Mouse (Mus musculus) midbrain, embryonic 11.5 days (tissue): ENCODE measurements around the gene Slc9a5. TPM values are rescaled to one million over a fixed set of nuclear protein-coding genes. Genes with fewer than 3 reads are reported as not detected.
A peak's percentile ranks its signal among the peaks of the same experiment; 100 is the strongest.

Experiments
- ATAC-seq: fragments of 200-750 bp; cut with Nextera tagmentation; 2 replicates; pipeline ENCODE4 v1.8.0; 2017; ENCODE audit warnings: moderate TSS enrichment, moderate library complexity; ENCODE audit not compliant: low FRiP score
- DNase-seq: peaks from one replicate; pipeline ENCODE4 v3.0.0; 2015; ENCODE audit warnings: low spot score; ENCODE audit errors: missing footprints
- H3K27ac ChIP-seq: fragments of 300-500 bp; sonication (generic); 2 replicates; pipeline ENCODE4 v1.5.1; 2014; ENCODE audit warnings: low read depth, low read length
- H3K27me3 ChIP-seq: fragments of 300-500 bp; sonication (generic); 2 replicates; pipeline ENCODE4 v1.6.1; 2014; ENCODE audit warnings: mild to moderate bottlenecking, low read length, moderate library complexity, mixed read lengths; ENCODE audit not compliant: control insufficient read depth, insufficient read depth
- H3K36me3 ChIP-seq: fragments of 300-500 bp; sonication (generic); 2 replicates; pipeline ENCODE4 v1.6.1; 2014; ENCODE audit warnings: mild to moderate bottlenecking, low read length, moderate library complexity, mixed read lengths; ENCODE audit not compliant: control insufficient read depth, insufficient read depth
- H3K4me1 ChIP-seq: fragments of 300-500 bp; sonication (generic); 2 replicates; pipeline ENCODE4 v1.6.1; 2014; ENCODE audit warnings: low read length; ENCODE audit not compliant: control insufficient read depth, insufficient read depth
- H3K4me2 ChIP-seq: fragments of 300-500 bp; sonication (generic); 2 replicates; pipeline ENCODE4 v1.6.1; 2014; ENCODE audit warnings: mild to moderate bottlenecking, moderate library complexity
- H3K4me3 ChIP-seq: fragments of 300-500 bp; sonication (generic); 2 replicates; pipeline ENCODE4 v1.5.1; 2014; ENCODE audit warnings: low read depth, low read length
- H3K9ac ChIP-seq: fragments of 300-500 bp; sonication (generic); 2 replicates; pipeline ENCODE4 v1.6.1; 2014; ENCODE audit warnings: low read length
- H3K9me3 ChIP-seq: fragments of 300-500 bp; sonication (generic); 2 replicates; pipeline ENCODE4 v1.6.1; 2016; ENCODE audit warnings: low read length; ENCODE audit not compliant: control insufficient read depth
- WGBS: fragments of 180-500 bp; shearing (Covaris S2); extraction: QIAGEN DNeasy Blood & Tissue Kit; methylation state at CpG from one replicate; pipeline ENCODE4 v1.1.7; 2014; 5-methylcytosine and 5-hydroxymethylcytosine counted together
- polyA plus RNA-seq: library from polyadenylated mRNA; unstranded; fragments of >200 nt; fragmentation: Nextera tagmentation; extraction: Ambion mirVana; gene quantifications from 2 replicates; pipeline ENCODE4 v1.2.1, GENCODE M21; 2014

Gene Slc9a5
- polyA plus RNA-seq, 1 experiment from 2014 or later = 3.2 TPM

DNA sequence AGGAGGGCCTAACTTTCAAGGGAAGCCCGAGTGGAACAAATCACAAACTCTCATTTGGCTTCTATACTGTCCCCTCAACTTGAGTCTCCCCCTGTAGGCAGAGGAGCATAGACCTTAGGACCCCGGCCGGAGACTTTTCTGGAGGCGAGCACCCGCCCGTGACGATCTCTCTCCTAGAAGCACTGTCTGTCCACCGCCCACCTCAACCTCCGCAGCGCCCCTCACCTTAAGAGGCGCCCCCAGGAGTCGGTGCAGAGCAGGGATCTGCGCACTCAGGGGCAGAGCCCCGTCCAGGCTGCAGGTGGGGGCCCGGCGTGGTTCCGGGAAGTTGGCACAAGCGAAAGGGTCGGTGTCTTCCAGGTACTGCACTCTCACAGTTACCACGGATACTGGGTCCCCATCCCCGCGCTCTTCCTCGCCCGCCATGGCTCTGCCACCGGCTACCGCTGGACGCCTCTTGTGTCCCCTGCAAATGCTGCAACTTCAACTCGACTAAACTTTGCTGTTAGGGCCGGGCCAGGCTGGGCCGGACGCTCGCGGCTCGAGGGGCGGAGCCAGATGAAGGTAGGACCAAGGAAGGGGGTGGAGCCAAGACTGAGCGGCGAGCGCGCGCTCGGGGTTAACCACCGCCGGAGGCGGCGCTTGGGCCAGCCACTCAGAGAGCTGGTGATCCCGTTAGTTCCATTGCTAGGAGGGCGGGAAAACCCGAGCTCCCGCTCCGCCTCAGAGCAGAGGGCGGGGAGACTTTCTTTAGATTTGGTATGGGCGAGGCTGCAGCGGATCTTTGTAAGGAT lies 1.0 kb upstream of the Slc9a5 start, which contains the start of gene Fhod1:
Gene Fhod1 (minus strand): TSS at position 526 of the 794 bp plus-strand sequence.
- DNase-seq = peak; percentile 98
- Histone ChIP-seq H3K36me3 (no peaks in the 10 kb centered on the region), H3K4me2 (peak within 1 kb of the TSS; percentile 99), H3K4me1 (peaks cover 19% of the 10 kb centered on the region), H3K27ac (peak within 1 kb of the TSS; percentile 47), H3K9me3 (no peaks in the 10 kb centered on the region), H3K9ac (peak within 1 kb of the TSS; percentile 78), H3K27me3 (no peaks in the 10 kb centered on the region; the same call in 1 of the 2 replicates), H3K4me3 (peak within 1 kb of the TSS; percentile 62)
- WGBS = under 1% methylated on average over 53 of the region's 53 CpGs
- ATAC-seq = peak; percentile 90

DNA sequence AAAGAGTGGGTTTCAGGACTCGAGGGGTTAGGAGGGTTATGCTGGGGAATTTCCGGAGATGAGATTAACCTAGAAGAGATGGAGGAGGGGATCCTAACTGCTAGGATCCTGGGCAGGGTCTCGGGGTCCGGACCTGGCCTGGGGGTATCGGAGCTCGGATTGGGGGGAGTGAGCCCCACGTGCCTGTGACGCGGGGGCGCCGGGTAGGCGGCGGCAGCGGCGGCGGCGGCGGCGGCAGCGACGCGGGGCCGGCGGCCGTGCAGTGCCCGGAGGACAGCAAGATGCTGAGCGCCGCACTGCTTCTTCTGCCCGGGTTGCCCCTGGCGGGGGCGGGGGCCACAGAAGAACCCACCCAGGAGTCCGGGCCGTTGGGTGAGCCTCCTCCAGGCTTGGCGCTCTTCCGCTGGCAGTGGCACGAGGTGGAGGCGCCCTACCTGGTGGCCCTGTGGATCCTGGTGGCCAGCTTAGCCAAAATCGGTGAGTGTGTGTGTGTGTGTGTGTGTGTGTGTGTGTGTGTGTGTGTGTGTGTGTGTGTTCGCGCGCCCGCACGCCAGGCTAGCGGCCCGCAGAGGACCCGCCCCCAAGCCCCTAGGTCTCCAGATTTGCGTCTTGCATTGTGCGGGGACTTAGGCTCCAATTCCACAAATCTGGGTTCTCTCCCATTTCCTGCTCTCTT lies 591 bp downstream of the Slc9a5 start:
- Histone ChIP-seq H3K27me3 (no peaks in the 10 kb centered on the region; the same call in 1 of the 2 replicates), H3K9ac (peak overlapping the region; percentile 78), H3K4me2 (peak overlapping the region; percentile 99), H3K36me3 (0 out of 2 replicates have a peak, but pooled peaks cover 2% of the 10 kb centered on the region), H3K4me1 (peaks cover 19% of the 10 kb centered on the region), H3K27ac (peak overlapping the region; percentile 47; the same call in 1 of the 2 replicates), H3K4me3 (peak overlapping the region; percentile 62), H3K9me3 (no peaks in the 10 kb centered on the region)
- peak; percentile 94 for DNase-seq
- ATAC-seq = peak; percentile 33
- 0% methylated on average over 36 of the region's 48 CpGs for WGBS

DNA sequence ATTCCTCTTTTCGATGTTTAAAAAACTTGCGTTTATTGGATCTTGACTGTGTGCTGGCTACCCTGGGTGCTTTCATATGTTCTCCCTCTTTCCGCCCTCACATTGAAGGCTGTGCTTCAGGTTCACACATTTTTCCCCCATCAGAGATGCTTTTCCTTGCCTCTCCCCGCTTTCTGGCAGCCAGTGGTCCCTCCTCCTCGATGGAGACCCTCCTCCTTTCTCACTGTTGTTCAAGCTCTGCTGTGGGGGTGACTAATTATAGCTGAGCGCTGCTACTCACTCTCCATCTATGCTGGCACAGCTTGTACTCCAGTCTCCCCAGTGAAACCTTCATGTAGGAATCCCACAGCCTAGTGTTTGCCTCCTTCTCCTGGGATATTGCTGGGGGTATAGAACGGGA lies 1.5 kb downstream of the Slc9a5 start:
- H3K36me3 ChIP-seq = 0 out of 2 replicates have a peak, but pooled peaks cover 2% of the 10 kb centered on the region
- DNase-seq (no peak), ATAC-seq (no peak)
- no peak overlapping the region for H3K27ac ChIP-seq
- peaks cover 19% of the 10 kb centered on the region for H3K4me1 ChIP-seq
- H3K4me2 ChIP-seq = peak overlapping the region; percentile 99; the same call in 1 of the 2 replicates
- H3K27me3 ChIP-seq = no peaks in the 10 kb centered on the region; the same call in 1 of the 2 replicates
- 47% methylated on average over 7 of the region's 7 CpGs for whole genome bisulfite sequencing
- H3K4me3 ChIP-seq = no peak overlapping the region
- H3K9me3 ChIP-seq = no peaks in the 10 kb centered on the region
- no peak overlapping the region for H3K9ac ChIP-seq

DNA sequence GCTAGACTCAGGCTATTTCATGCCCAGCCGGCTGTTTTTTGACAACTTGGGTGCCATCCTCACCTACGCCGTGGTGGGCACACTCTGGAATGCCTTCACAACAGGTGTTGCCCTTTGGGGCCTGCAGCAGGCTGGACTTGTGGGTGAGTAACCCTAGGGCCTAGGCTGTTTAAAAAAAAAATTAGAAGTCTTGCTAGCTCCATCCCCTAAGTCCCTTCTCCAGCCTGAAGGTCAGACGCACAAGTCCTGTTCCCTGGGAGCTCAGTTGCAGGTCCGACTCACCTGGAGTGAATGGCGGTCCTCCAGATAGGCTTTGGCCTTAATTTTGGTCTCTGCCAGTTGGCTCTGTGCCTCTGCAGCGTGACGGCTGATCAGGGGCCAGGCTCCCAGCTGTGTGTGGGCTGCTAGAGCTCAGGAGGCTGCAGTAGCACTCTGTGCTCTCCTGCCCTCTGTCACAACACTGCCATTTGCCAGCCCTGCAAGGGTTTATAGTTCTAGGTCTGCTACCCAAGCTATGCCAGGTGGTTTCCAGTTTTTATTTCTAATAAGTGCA lies 5.0 kb downstream of the Slc9a5 start:
- WGBS = 82% methylated on average over 8 of the region's 8 CpGs
- Histone ChIP-seq H3K36me3 (0 out of 2 replicates have a peak, but pooled peaks cover 2% of the 10 kb centered on the region), H3K27ac (no peak overlapping the region), H3K4me2 (no peak overlapping the region), H3K4me1 (peaks cover 2% of the 10 kb centered on the region; the same call in 1 of the 2 replicates), H3K4me3 (no peak overlapping the region), H3K9me3 (no peaks in the 10 kb centered on the region), H3K9ac (no peak overlapping the region), H3K27me3 (no peaks in the 10 kb centered on the region)
- ATAC-seq (no peak), DNase-seq (no peak)

DNA sequence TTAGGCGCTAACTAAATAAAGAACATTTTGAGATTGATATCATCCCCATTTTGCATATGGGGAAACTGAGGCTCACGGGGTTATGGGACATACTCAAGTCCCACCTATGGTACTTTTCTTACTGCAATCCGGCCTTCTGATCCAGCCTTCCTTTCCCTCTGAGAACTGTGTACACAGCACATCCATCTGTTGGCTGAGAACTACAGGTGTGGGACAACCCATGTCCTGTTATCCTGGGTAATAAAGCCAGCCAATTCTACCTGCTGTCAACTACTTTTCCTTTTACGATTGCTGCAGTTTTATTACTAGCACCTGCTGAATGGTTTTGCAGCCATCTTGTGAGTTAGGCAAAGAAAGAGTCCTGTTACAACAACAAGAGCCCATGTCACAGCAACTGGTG lies 5.9 kb downstream of the Slc9a5 start:
- no peaks in the 10 kb centered on the region for H3K9me3 ChIP-seq
- no peak overlapping the region for H3K27ac ChIP-seq
- no peak for ATAC-seq
- H3K4me1 ChIP-seq = peaks cover 2% of the 10 kb centered on the region; the same call in 1 of the 2 replicates
- no peak overlapping the region for H3K4me2 ChIP-seq
- no peak overlapping the region for H3K4me3 ChIP-seq
- H3K27me3 ChIP-seq = no peaks in the 10 kb centered on the region
- DNase-seq = no peak
- H3K36me3 ChIP-seq = 0 out of 2 replicates have a peak, but pooled peaks cover 2% of the 10 kb centered on the region
- no peak overlapping the region for H3K9ac ChIP-seq
- WGBS = 88% methylated on average over 4 of the region's 4 CpGs

DNA sequence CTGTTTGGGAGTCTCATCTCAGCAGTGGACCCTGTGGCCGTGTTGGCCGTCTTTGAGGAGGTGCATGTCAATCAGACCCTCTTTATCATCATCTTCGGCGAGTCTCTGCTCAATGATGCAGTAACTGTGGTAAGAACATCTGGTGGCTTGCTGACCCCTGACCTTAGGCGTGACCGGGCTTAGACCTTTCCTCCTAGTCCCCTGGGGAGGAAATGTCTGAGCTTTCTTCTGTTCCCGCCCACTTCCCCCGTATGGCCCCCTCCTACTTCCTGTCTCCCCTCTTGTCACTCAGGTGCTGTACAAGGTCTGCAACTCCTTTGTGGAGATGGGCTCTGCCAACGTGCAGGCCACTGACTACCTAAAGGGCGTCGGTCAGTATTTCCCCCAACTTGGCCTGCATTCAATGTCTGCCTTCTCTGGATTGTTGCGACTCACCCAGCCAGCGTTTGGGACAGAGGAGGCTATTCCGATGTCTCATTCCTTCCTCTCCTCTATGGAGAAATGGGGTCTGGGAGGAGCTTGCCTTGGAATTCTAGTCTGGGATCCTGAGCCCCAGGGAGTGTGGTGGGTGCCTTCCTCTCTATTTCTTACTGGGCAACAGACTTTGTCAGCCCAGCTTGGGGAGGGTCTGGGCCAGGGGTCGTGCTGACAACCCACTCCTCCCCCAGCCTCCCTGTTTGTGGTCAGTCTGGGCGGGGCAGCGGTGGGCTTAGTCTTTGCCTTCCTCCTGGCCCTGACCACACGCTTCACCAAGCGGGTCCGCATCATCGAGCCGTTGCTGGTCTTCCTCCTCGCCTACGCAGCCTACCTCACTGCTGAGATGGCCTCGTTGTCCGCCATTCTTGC lies 6.8 kb downstream of the Slc9a5 start:
- 59% methylated on average over 26 of the region's 26 CpGs for WGBS
- H3K9me3 ChIP-seq = no peaks in the 10 kb centered on the region
- no peak for ATAC-seq
- H3K4me3 ChIP-seq = no peak overlapping the region
- no peaks in the 10 kb centered on the region for H3K27me3 ChIP-seq
- 0 out of 2 replicates have a peak, but pooled peaks cover 2% of the 10 kb centered on the region for H3K36me3 ChIP-seq
- no peak overlapping the region for H3K4me2 ChIP-seq
- no peak overlapping the region for H3K27ac ChIP-seq
- DNase-seq = no peak
- no peaks in the 10 kb centered on the region for H3K4me1 ChIP-seq
- no peak overlapping the region for H3K9ac ChIP-seq

DNA sequence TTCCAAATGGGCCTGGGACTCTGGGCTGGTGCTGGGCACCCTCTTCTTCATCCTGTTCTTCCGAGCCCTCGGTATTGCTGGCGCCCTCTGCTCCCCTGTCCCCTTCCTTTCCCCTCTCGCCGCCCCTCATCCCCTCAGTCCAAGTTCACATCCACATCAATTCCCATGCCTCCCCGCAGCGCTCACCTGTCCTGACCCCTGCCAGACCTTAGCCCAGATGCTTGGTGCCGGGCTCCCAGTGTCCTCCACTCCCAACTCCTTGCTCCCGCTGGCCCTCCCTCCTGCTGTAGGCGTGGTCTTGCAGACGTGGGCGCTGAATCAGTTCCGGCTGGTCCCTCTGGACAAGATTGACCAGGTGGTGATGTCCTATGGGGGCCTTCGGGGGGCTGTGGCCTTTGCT lies 8.0 kb downstream of the Slc9a5 start:
- WGBS = 83% methylated on average over 14 of the region's 14 CpGs
- H3K9ac ChIP-seq = no peak overlapping the region

DNA sequence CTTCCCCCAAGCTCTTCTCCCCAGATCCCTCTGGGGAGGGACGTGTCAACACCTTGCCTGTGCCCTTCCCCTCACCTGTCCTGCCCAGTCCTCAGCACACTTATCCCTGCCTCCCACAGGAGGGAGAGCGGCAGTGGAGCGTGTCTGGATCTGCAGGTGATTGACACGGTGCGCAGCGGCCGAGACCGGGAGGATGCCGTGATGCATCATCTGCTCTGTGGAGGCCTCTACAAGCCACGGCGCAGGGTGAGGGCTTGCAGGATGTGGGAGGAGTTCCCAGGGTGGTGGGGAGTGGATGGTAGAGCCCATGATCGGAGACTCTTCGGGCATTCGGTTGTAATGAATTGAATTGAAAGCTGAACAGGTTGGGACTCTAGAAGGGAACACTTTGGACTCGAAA lies 10.6 kb downstream of the Slc9a5 start:
- DNase-seq (no peak), ATAC-seq (no peak)
- H3K36me3 ChIP-seq = no peaks in the 10 kb centered on the region; the same call in 1 of the 2 replicates
- no peaks in the 10 kb centered on the region for H3K27me3 ChIP-seq
- H3K4me2 ChIP-seq = no peak overlapping the region
- no peaks in the 10 kb centered on the region for H3K4me1 ChIP-seq
- H3K27ac ChIP-seq = no peak overlapping the region
- WGBS = 77% methylated on average over 15 of the region's 15 CpGs
- H3K9ac ChIP-seq = no peak overlapping the region; the same call in 1 of the 2 replicates
- H3K4me3 ChIP-seq = no peak overlapping the region
- no peaks in the 10 kb centered on the region for H3K9me3 ChIP-seq

More for the DNA sequence above, 8.0 kb downstream of the Slc9a5 start:
- ATAC-seq = no peak
- no peak for DNase-seq
- Histone ChIP-seq H3K4me1 (no peaks in the 10 kb centered on the region), H3K4me2 (no peak overlapping the region), H3K27me3 (no peaks in the 10 kb centered on the region), H3K4me3 (no peak overlapping the region), H3K9me3 (no peaks in the 10 kb centered on the region), H3K36me3 (peaks cover 2% of the 10 kb centered on the region; the same call in 1 of the 2 replicates), H3K27ac (no peak overlapping the region)
